Mouse (Mus musculus): ENCODE data around the gene Ccdc43. TPM values are rescaled to one million over a fixed set of nuclear protein-coding genes. Genes with fewer than 3 reads are reported as not detected.
"Not testable (repeated sequence)": the region's sequence is repeated elsewhere in the genome, so short reads cannot be mapped to it uniquely, and the experiment has no call there.

Gene Ccdc43
- 15.5 and 16.9 TPM in 2 replicates for total RNA-seq (2014; fragmentation: Nextera tagmentation)
- 33.5 and 42.8 TPM in 2 replicates for total RNA-seq (2017)

DNA sequence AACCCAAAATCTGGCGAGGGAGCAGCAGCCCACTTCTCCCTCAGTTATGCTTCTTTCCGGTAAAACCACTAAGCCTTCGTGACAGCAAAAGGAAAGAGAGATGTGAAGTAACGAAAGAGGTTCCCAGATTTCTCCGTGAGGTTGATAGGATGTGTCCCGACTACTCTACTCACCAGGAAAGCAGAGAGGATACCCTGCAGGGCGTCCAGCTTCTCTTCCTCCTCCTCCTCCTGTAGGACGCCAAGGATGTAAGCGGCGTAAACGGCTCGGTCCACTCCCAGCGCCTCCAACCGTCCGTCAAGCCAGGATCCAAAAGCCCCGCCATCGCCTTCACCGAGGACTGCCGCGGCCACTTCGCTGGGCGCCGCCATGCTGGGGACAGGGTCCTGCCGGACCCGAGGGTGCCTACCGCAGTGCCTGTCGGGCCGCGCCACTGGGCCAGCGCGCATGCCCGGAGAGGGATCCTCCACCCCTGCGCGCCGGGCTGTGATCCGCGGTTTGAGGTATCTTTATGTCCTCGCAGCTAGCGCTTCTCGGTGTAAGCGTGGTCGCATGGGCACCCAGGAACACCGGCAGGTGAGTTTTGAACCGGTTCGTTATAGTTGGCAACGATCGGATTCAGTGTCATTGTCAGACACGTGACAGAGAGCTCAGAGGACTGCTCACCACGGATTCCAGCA lies at the start of gene Ccdc43:
TSS of gene Ccdc43 (minus strand) at position 445 of the 680 bp plus-strand sequence.
- ATAC-seq (replicated peaks; ENCODE audit: poor library complexity, severe bottlenecking), result peak; percentile 100

DNA sequence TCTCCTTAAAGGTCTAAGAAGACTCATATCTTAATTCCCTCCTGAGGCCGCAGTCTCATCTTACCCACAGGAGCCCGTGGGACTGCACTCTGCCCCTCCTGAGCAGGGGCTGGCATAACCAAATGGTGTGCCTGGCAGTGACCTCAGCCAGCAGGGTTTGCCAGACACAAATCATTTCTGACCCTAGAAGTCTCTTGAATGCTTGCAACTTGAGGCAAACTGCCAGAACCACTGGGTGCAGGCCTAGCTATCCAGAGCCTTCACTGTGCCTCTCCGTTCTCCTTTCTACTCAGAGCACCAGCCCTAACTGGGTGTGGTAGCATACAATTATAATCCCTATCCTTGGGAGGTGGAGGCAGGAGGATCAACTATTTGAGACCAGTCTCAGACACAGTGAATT lies 47.2 kb upstream of the Ccdc43 start:
- no peak; the same call in 1 of the 2 replicates for ATAC-seq (replicated peaks; ENCODE audit: poor library complexity, severe bottlenecking)

- ATAC-seq (replicated peaks; ENCODE audit: poor library complexity, severe bottlenecking), result no peak
Observed at GRCm38 (mm10) chr11:102742843-102743242, 45.3 kb upstream of the Ccdc43 start.

DNA sequence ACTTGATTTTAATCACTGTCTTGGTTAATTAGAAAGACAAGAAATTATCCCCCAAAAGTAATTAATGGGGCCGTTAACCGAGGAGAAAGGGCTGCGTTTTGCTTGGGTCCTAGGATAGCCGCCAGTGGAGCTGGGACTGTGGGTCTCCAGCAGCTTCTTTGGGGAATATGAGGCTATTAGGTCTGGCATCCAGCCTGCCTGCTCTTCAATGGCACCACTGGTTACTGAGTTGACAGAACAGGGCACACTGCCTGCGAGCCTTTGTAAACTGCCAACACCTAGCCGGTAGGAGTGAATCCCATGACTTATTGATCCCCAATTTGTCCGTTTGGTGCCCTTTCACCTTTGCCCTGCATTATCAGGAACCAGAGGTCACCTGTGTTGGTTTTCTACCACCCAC lies 44.5 kb upstream of the Ccdc43 start:
- no peak for ATAC-seq (replicated peaks; ENCODE audit: poor library complexity, severe bottlenecking)

- ATAC-seq (replicated peaks; ENCODE audit: poor library complexity, severe bottlenecking), result peak; percentile 31; the same call in 1 of the 2 replicates
Observed at GRCm38 (mm10) chr11:102741129-102741950, 43.8 kb upstream of the Ccdc43 start.

GRCm38 (mm10) chr11:102740634-102741033 lies 43.1 kb upstream of the Ccdc43 start:
- ATAC-seq (replicated peaks; ENCODE audit: poor library complexity, severe bottlenecking), result no peak

- peak; percentile 67 for ATAC-seq (replicated peaks; ENCODE audit: poor library complexity, severe bottlenecking)
Observed at GRCm38 (mm10) chr11:102739278-102739966, 41.8 kb upstream of the Ccdc43 start.

- no peak for ATAC-seq (replicated peaks; ENCODE audit: poor library complexity, severe bottlenecking)
Observed at GRCm38 (mm10) chr11:102738046-102738445, 40.5 kb upstream of the Ccdc43 start.

- no peak for ATAC-seq (replicated peaks; ENCODE audit: poor library complexity, severe bottlenecking)
Observed at GRCm38 (mm10) chr11:102734961-102735360, 37.4 kb upstream of the Ccdc43 start.

- ATAC-seq (replicated peaks; ENCODE audit: poor library complexity, severe bottlenecking), result no peak
Observed at GRCm38 (mm10) chr11:102733146-102733545, 35.6 kb upstream of the Ccdc43 start.

GRCm38 (mm10) chr11:102731366-102731765 lies 33.8 kb upstream of the Ccdc43 start:
- ATAC-seq (replicated peaks; ENCODE audit: poor library complexity, severe bottlenecking), result no peak

- no peak for ATAC-seq (replicated peaks; ENCODE audit: poor library complexity, severe bottlenecking)
Observed at GRCm38 (mm10) chr11:102729835-102730234, 32.3 kb upstream of the Ccdc43 start.

DNA sequence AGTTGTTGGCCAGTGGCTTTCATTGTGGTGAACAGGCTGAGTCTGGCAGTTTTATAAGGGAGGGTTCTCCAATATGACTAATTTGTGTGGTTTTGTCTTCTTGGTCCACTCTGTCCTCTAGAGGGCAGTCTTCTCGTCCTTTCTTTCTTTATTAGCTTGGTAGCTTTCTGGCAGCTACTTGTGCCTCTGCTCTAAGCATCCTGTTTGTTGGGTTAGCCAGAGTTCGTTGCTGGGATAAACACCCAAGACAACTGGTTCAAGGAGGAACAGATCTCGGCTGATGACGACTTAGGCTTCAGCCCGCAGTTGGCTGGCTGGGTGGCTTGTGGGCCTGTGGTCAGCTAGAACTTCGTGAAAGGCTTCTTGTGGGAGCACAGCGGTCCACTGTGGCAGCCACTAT lies 31.0 kb upstream of the Ccdc43 start:
- ATAC-seq (replicated peaks; ENCODE audit: poor library complexity, severe bottlenecking), result peak; percentile 59

- ATAC-seq (replicated peaks; ENCODE audit: poor library complexity, severe bottlenecking), result no peak
Observed at GRCm38 (mm10) chr11:102725574-102725973, 28.0 kb upstream of the Ccdc43 start.

DNA sequence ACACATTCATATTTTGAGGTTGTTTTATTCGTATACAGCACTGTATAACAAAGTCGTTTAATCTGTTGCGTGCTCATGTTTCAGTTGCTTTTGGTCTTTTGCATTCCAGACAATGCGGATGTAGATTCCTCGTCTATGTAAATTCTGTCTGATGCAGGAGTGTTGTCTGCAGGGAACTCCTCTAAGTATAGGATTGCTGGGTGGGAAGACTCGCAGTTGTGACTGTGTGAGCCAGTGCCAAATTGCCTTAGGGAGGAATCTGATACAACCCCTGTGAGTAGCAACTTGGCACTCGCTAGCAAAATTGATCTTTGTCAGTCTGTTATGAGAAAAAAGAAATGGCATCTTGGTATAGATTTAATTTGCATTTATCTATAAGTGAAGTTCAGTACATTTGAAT lies 18.6 kb upstream of the Ccdc43 start:
- ATAC-seq (replicated peaks; ENCODE audit: poor library complexity, severe bottlenecking), result no peak

DNA sequence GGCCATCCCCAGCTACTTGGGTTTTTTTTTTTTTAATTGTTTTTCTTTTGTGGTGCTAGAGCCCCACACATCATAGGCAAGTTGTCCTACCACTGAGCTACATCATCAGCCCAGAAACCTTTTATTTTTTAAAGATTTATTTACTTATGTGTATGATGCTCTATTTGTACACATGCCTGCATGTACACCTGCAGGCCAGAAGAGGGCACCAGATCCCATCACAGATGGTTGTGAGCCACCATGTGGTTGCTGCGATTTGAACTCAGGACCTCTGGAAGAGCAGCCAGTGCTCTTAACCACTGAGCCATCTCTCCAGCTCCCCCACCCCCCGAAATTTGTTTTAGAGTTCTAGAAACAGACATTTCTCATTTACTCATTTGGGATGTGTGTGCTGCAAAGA lies 17.0 kb upstream of the Ccdc43 start:
- not testable (repeated sequence) for ATAC-seq (replicated peaks; ENCODE audit: poor library complexity, severe bottlenecking)

DNA sequence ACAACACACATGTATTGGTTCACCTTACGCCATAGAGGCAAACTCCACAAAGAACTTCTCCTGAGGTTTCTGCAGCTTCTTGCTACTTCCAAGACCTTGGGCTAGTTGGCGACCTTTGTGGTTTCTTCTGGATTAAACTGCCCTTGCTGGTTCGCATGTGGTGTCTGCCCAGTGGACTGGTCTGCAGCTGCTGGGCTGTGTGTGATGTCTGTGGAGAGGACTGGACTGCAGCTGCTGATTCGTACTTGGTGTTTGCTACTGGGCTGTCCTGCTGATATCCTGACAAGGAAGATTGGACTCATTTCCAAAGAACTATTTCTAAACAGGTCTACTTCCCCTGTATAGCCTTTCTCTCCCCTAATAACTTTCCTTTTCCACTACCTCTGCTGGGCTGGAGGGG lies 14.8 kb upstream of the Ccdc43 start:
- no peak for ATAC-seq (replicated peaks; ENCODE audit: poor library complexity, severe bottlenecking)

- not testable (repeated sequence) for ATAC-seq (replicated peaks; ENCODE audit: poor library complexity, severe bottlenecking)
Observed at GRCm38 (mm10) chr11:102702206-102702605, 4.6 kb upstream of the Ccdc43 start.

DNA sequence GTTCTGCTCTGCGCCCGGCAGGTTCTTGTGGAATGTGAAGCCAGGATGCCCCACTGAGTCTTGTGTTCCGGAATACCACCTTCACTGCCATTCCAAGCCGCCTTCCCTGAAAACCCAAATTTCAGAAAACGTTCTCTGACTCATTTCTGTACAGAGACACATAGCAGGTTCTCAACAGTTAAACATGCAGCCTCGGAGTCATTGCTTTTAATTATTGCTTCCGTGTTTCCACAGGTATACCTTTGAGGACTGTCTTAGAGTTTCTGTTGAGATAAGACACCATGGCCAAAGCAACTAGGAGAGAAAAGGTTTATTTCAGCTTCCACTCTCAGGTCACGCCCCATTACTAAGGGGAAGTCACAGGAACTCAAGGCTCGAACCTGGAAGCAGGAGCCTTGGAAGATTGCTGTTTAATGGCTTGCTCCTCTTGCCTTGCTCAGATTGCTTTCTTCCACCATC lies 465 bp upstream of the Ccdc43 start:
- ATAC-seq (replicated peaks; ENCODE audit: poor library complexity, severe bottlenecking), result 0 out of 2 replicates have a peak, but pooled peaks have one; percentile 41

GRCm38 (mm10) chr11:102695289-102695688 lies 2.3 kb downstream of the Ccdc43 start:
- ATAC-seq (replicated peaks; ENCODE audit: poor library complexity, severe bottlenecking), result no peak

DNA sequence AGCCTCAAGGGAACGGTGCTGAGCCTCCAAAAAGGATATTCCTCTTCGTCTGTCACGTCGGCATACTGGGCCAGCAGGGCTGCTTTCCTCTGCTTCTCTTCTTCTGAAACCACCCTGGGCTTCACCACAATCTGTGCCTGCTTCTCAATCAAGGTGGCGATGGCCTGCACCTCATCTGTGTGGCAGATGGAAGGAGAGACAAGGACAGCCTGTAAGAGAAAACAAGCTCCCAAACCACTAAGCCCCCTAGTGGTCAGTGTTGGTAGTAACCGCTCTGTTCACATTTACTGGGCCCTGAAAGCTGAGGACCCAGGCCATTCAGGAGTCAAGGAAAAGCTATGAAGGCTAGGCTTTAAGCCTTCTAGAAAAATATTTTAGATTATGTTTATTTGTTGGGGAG lies 7.4 kb downstream of the Ccdc43 start:
- ATAC-seq (replicated peaks; ENCODE audit: poor library complexity, severe bottlenecking), result peak; percentile 59

All from granulocyte monocyte progenitor cell, adult 5-6 weeks (primary cell).